Mouse (Mus musculus) v-Abl transformed pro-B cells (cell line): ENCODE measurements around the gene Cep55.

Source experiments
- in situ Hi-C, 2 experiments: fragments of 400-800 bp; cut with MboI; formaldehyde crosslinking; loops; one replicate each; pipeline ENCODE4 v1.15.1; 2025; ENCODE audit not compliant: unreplicated experiment in 2 of 2

Cep55 gene

DNA sequence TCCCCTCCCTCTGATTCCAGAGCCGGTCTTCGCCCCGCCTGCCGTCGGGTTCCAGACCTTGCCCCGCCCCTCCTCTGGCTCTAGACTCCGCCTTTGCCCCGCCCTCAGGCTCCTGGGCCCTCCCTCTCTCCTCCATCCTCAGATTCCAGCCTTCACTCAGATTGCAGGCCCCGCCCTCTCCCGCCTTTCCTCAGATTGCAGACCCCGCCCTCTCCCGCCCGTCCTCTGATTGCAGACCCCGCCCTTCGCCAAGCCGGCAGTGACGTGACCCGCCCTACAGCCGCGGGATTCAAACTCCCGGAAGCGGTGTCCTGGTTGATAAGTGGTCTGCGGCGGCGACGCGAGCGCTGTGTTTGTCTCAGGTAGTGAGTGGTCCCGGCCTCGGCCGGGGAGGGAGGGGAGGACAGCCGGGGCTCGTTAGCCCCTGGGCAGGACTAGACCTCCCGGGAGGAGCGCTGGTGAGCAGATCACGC lies at the start of gene Cep55:
Gene Cep55, plus strand, starts transcription at position 292 of the 473 bp plus-strand sequence.
- in situ Hi-C loops = loop anchor here (5.0 to 10.0 kb wide), 7 partner anchors 102 to 487 kb away; partner anchors contain the start of gene Fra10ac1 (in 1 of the 2)

- in situ Hi-C loops = no loop called here
These were observed 43.4 kb upstream of the Cep55 start for GRCm38 (mm10) chr19:38011379-38011778.

DNA sequence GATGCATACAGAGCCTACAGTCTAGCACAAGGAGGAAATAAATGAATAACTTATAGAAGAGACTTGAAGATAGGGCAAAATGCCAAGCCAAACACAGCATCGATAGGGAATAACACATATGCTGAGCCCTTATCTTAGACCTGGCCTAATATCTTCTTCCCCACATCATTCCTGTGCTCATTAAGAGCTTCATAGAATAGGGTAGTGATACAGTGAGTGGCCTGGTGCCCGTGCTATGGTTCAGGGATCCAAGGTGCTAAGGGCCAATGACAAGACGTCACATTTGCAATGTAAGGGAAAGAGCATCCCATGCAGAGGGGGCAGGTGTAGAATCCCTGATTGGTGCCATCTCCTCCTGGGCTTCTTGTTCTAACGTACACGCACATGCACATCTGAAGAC lies 40.4 kb upstream of the Cep55 start:
- in situ Hi-C loops = no loop called here

DNA sequence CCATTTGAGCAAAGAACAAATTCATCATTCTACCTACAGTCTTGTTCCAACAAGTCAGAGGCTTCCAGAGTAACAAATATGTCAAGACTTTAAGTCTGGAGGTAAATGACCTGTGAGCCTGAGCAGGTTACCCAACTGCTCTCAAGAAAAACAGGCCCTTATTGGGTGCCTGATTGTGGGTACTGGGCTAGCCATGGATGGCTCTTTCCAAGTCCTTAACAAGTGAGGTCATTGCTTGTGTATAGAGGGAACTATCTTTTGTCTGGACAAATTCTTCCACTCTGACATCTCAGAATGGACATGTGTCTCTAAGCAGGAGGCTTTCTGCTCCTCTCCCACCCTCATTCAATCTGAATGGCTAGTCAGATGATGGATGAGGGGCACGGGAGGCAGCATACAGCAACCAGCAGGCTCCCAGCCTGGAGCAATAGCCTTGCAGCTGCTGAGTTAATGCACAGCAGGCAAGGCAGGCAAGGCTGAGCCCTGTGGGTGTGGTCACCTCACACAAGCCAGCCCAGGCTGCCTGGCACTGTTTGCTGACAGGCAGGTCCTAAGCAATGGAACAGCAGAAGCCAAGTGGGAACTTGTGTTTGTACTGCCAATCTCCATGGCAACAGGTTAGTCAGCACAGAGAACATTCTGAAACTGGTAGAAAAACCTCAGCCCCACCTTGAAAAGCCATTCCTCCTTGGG lies 39.5 kb upstream of the Cep55 start:
- in situ Hi-C loops = no loop called here

GRCm38 (mm10) chr19:38015873-38016254 lies 38.9 kb upstream of the Cep55 start:
- in situ Hi-C loops = no loop called here

DNA sequence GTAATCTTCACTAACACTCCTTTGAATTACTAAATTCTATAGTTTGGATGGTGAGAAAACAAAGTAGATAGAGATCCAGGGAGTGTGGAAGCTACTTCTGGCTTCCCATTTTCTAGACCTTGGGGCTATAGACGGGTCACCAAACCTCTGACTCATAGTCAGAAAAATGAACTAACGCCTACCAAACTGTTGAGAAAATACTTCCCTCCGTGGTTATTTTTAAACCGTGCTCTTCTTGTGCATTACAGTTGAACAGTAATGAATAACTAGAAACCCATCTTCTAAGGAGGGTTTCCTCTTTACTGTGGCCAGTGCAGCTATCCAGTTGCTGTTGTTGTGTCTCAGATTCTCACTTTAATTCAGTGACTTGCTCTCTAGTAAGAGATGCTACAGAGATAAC lies 32.1 kb upstream of the Cep55 start:
- in situ Hi-C loops = no loop called here

- in situ Hi-C loops = no loop called here
These were observed 31.2 kb upstream of the Cep55 start for GRCm38 (mm10) chr19:38023603-38024002.

DNA sequence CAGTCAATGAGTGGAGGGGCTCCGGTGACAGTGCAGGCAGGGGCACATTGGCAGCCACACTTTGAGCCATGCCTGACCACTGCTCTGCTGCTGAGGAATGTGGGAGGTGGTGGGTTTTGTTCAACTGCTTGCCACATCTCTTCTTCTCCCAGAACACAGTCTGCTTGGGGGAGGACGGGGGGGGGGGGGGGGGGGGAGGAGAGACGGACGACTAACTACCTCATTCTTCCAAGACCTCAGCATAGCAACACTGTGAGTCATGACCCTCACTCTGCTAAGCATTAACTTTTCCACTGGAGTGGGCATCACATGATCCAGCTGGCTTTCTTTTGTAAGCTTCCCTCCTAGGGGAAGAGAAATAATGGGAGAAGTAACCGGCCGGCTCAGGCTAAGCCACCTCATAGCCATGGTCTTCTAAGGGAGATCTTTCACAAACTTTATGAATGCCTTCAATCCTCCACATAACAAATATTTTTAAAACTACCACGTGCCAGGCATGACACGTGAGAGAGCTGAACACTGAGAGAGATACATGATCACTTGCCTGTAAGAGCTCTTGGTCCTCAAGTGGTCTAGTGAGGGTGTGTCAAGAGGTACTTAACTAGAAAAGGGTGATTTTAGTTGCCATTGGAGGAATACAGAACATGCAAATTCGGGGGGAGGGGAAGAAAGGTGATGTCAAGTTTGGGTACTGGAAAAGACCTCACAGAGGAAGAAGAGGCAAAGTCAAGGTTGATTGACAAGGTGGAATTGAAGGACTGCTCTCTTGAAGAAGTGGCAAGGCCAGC lies 29.4 kb upstream of the Cep55 start:
- in situ Hi-C loops = loop anchor here (25.0 kb wide), 2 partner anchors 1188 to 1613 kb away; partner anchors contain the start of gene Tnks2 (in 1 of the 2)

DNA sequence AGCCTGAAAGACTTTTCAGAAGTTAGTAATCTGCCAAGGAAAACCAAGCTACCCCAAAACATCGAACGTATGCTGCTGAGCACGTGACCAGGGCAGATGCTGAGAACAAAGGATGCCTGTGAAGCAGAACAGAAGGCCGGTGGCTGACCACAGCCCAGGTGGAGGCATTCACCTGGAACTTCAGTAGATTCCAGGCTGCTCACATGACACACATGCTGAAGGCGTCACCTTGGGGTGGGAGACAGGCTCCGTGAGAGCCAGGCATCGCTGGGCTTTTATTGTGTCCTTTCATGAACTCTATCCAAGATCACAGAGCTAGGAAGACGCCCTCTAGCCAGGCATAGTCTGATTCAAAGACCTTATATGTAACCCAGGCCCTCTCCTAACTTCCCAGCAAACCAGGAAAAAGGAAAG lies 28.6 kb upstream of the Cep55 start:
- in situ Hi-C loops = loop anchor here (25.0 kb wide), 2 partner anchors 1189 to 1614 kb away; partner anchors contain the start of gene Tnks2 (in 1 of the 2)

DNA sequence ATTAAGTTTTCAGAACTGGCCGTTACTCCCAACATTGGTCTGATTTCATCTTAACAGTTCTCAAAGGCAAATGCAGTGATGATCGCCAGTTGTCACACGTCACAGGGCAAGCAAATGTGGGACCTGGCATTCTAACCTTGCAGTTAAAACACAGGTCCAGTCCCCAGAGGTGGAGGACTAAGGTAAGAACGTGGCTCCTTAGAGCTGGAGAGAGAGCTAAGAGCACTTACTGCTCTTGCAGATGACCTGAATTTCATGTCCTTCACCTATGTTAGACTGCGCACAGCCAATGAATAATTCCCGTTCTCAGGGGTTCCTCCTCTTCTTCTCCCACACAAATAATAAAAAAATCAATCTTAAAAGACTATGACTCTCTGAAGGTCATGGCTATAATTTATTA lies 27.4 kb upstream of the Cep55 start:
- in situ Hi-C loops = loop anchor here (25.0 kb wide), 2 partner anchors 1190 to 1615 kb away; partner anchors contain the start of gene Tnks2 (in 1 of the 2)

DNA sequence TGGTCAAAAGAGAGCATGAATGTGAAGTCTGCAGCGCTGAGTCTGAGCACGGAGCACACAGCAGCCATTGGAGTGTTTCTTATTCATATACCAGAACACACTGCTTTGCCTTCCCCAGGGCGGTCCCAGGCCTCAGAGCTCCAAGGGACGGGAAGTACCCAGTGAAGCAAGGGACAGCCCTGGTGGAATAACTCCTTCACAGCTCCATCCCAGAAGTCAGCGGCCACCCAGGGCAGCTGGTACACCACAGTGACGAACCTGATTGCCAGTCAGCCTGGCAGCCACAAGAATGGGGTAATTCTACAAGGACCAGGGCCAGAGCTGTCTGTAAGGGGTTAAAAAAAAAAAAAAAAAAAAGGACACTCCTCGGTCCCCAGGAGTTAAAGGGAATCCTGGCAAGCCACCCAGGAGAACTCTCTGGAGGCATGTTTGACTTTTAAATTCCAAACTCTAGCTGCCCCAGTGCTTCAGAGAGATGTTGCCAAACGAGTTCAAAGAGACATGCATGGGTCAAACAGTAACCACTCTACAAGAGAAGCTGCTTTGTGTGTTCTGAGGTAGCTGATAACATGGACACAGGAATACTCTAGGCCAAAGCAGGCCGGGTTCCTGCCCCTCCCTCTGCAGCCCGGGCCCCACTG lies 26.8 kb upstream of the Cep55 start:
- in situ Hi-C loops = loop anchor here (25.0 kb wide), 2 partner anchors 1191 to 1616 kb away; partner anchors contain the start of gene Tnks2 (in 1 of the 2)

- in situ Hi-C loops = loop anchor here (25.0 kb wide), 2 partner anchors 1192 to 1617 kb away; partner anchors contain the start of gene Tnks2 (in 1 of the 2)
These were observed 25.5 kb upstream of the Cep55 start for GRCm38 (mm10) chr19:38029292-38029691.

DNA sequence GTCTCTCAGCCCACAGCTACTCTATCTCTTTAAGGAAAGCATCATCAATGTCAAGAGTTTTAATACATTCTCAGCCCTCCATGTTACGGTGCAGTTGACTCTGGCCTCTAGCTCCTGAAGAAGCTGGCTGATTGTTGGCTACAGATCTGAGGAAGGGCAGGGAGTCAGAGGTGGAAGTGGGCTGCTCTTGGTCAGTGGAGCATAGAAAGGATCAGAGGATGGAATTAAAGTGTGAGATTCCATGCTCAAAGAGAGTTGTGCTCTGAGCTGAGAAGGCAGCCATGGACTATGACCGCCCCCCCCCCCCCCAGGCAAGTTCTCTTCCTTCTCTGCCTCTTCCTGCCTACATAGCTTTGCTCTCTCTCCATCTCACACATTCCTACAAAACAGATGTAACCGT lies 24.9 kb upstream of the Cep55 start:
- in situ Hi-C loops = loop anchor here (25.0 kb wide), 2 partner anchors 1193 to 1618 kb away; partner anchors contain the start of gene Tnks2 (in 1 of the 2)

DNA sequence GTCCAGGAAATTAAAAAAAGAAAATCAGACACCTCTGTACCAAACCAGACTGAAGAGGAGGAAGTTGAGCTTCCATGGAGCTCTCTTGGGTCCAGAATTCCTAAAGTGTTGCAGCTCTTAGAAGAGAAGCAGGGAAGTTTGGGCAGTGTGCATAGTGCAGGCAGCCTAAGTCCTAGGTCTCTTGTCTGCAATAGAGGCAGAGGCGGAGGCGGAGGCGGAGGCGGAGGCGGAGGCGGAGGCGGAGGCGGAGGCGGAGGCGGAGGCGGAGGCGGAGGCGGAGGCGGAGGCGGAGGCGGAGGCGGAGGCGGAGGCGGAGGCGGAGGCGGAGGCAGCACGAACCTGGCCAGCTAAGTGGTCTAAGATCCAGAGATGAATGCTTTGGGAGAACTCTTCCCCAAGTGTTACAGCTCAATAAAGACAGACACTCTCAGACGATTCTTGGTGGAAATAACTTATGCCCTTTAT lies 24.1 kb upstream of the Cep55 start:
- in situ Hi-C loops = loop anchor here (25.0 kb wide), 2 partner anchors 1193 to 1618 kb away; partner anchors contain the start of gene Tnks2 (in 1 of the 2)

DNA sequence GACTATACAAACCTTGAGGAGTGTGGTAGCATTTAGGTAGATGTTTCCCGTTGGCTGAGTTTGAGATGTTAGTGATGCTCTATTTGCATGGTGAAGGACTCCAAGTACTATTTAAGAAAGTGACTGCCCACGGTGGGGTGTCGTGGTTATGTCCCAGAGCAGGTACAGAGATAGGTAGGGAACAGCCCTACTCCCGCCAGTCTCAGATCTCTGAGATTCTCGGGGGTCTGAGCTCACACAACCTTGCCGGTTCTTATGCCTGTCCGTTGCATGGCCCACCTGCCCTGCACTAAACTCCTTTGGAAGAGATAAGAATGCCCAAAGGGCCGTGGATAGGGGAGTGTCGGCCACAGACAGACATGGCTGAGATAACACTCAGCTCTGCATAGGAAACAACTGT lies 23.7 kb upstream of the Cep55 start:
- in situ Hi-C loops = loop anchor here (25.0 kb wide), 2 partner anchors 1194 to 1619 kb away; partner anchors contain the start of gene Tnks2 (in 1 of the 2)

DNA sequence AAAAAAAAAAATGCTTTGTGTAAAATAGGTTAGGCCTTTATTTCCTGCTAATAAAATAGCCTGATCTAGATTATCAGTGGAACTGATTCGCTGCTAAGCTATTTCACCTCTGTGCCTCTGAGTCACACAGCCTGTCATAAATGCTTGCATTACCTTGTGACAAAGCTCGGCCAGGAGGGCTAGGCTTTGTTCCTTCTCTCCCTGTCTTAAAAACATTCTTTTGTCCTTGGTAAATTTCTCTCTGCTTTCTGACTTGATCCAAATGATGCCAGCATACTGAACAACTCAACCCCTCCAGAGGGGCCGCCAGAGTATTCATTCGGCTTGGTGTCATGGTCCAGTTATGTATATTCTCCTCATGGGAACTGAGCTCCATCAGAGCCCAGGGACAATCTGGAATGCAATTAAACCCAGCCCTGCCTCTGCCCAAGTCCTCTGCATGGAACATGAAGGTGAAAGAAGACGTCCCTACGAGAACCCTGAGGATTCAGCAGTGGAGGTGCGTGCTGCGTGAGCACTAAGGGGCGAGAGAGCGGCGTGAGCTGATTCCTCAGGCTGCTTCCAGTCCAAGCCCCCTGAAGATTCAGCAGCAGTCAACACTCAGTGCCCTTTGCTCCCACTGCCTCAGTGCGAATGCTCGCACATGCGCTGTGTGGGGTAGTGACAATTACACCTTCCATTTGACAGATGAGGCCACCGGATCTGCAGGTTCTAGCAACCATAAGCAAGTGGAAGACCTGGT lies 21.6 kb upstream of the Cep55 start:
- in situ Hi-C loops = loop anchor here (25.0 kb wide), 2 partner anchors 1196 to 1621 kb away; partner anchors contain the start of gene Tnks2 (in 1 of the 2)

GRCm38 (mm10) chr19:38033735-38034057 lies 21.1 kb upstream of the Cep55 start:
- in situ Hi-C loops = loop anchor here (25.0 kb wide), 2 partner anchors 1196 to 1621 kb away; partner anchors contain the start of gene Tnks2 (in 1 of the 2)

DNA sequence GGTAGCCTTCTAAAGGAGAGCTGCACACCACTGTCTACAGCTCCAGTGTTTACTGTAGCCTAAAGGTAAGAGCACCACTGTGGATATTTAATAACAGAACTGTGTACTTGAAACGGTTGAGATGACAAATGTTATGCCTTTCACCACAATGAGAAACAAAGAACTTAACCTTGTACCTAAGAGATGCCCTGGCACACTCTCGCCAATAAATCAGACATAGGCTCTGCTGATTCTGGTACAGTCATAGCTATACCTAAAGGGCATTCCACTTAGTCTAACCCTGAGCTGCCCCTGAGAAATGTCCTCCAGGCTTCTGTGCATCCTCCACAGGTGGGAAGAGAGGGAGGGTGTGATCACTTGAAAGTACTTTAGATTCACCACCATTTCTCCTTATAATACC lies 20.1 kb upstream of the Cep55 start:
- in situ Hi-C loops = loop anchor here (25.0 kb wide), 2 partner anchors 1197 to 1622 kb away; partner anchors contain the start of gene Tnks2 (in 1 of the 2)

DNA sequence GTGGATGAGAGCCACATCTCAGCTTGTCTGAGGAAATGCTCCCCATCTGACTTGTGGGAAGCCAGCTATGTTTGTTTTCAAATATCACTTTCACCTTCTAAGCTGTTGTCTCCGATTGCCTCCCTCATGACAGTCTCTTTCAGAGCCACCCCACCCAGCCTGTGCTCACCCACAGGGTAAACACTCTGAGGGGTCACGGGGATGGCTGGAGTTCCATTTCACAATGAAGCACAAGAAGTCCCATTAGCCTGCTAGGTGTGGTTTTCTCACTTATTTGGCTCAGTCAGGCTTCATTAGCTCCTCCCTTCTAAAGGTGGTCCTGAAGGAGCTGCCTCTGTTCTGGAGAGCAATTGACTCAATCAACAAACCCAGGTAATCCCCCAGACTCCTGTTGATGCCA lies 19.0 kb upstream of the Cep55 start:
- in situ Hi-C loops = loop anchor here (25.0 kb wide), 2 partner anchors 1198 to 1623 kb away; partner anchors contain the start of gene Tnks2 (in 1 of the 2)
